Mouse (Mus musculus) adrenal gland, adult 8-10 months (tissue): ENCODE measurements around the gene Ccdc92b. TPM values are rescaled to one million over a fixed set of nuclear protein-coding genes. Genes with fewer than 3 reads are reported as not detected.

Source experiments
- DNase-seq: peaks from one replicate; pipeline ENCODE4 v3.0.0; 2022
- total RNA-seq, 4 experiments: library from RNA; stranded (reverse); gene quantifications; 2 replicates each; pipeline ENCODE4 v1.2.4; 2022

Gene Ccdc92b
- total RNA-seq, 4 experiments from 2014 or later: 3.9 to 7.0 (median 4.5) TPM

DNA sequence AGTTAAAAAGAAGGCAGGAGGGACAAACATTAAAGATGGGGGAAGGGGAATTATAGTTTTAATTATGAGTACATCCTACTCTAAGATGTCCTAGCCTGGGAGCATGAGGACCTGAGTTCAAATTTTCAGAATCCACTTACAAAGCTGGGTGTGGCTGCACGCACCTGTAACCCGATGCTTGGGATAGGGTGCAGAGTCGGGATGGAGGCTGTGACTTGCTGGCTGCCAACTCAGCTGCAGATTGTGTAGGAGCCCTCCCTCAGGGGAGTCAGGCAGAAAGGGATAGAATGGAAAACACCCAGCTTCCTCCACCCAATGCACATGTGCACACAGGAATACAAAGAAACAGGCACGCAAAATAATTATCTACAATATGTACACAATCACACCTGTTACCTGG is 6.0 kb upstream of the Ccdc92b start:
- DNase-seq: no peak

DNA sequence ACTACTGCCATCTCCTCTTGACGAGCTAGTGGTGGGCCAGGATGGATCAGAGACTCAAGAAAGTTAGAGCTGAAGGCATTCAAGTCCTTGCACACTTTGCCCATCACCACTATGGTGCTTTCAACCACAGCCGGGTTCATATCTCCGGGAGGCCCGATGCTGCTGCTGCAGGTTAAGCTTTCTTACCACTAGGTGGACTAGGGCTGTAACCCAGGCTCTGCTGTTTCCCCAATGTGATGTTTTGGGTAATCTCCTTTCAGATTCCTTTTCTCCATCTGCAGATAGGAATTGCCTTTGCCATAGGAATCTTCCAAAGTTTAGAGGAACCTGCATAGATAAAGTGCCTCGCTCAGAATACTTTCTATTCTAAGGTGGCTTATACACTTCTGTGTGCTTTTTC is 3.8 kb upstream of the Ccdc92b start:
- DNase-seq: no peak

DNA sequence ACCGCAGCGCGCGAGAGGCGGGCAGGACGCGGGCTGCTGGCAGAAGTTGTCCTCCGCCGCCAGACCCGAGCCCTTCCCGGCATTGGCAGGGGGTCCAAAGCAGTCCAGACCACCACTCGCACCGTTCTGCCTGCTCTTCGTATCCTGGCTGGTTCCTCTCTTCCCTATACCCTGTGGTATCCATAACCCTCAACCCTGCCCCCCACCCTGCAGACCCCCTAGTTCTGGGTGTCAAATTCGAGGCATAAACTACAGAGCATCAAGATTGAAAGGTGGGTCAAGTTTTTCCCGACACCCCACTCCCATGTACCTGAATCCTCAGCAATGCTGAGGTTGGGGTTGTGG is 523 bp downstream of the Ccdc92b start:
- no peak for DNase-seq

DNA sequence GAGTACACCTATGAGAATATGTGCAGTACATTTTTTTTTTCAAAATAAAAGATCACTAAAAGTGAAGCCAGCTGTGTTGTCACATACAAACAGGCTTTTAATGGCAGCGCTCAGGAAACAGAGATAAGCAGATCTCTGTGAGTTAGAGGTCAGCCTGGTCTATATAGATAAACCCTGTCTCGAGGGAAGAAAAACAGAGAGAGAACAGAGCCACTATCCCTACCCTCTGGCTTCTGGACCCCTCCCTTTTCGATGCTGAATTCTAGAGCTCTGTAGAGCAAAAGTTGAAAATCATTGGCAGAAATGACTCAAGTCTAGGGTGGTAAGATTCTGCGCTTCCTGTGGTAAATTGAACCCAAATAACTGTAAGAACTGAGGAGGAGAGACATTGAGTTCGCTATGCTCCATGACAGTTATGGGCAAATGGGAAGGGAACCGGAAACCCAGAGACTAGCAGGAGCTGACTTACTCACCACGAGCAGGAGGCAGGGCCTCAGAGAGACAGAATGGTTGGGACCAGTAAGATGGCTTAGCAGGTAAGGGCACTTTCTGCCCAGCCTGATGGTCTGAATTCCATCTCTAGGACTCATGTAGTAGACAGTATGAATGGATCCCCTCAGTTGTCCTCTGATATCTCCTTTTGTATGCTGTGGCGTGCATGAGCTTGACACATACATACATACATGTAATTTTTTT is 2.7 kb downstream of the Ccdc92b start:
- no peak for DNase-seq

DNA sequence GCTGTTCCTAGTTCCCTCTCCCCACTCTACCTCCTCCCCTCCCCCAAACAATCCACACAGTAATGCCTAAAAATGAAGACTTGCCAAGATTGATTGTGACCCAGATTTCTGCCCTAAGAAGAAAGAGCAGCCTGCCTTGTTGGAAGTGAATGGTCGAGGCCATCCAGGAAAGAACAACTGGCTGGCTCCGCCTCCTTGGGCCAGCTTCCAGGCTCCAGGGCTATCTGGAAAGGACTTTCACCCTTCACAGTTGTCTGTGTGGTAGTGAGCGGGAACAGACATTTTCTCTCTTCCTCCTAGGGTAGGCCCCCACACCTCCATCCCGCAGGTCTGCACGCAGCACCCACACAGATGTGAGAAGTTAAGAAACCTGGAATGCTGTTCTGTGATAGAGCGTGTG is 4.3 kb downstream of the Ccdc92b start:
- DNase-seq: peak; percentile 45

DNA sequence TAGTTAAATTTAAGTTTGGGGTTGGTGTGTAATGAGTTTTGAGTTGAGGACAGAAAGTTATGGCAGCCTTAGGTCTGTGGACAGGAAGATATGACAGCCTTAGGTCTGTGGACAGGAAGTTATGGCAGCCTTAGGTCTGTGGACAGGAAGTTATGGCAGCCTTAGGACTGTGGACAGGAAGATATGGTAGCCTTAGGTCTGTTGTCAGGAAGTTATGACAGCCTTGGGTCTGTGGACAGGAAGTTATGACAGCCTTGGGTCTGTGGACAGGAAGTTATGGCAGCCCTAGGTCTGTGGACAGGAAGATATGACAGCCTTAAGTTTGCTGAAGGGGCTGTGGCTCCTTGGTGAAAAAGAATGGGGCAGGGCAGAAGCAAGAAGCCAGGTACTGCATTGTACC is 5.9 kb downstream of the Ccdc92b start:
- no peak for DNase-seq

DNA sequence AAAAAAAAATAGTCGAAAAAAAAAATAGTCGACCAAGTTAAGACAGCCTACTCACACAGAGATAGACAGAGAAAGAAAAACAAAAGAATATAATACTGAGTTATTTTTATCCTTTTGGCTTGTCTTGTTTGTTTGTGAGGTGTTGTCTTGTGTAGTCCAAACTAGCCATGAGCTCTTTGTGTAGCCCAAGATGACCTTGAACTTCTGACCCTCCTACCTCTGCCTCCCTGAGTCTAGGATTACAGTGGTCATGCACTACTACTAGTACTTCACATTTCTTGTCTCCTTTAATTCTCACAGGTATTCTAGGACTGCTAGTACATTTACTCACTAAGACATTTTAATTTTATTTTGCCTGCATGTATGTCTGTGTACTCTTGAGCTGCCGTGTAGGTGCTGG is 8.1 kb downstream of the Ccdc92b start:
- no peak for DNase-seq

DNA sequence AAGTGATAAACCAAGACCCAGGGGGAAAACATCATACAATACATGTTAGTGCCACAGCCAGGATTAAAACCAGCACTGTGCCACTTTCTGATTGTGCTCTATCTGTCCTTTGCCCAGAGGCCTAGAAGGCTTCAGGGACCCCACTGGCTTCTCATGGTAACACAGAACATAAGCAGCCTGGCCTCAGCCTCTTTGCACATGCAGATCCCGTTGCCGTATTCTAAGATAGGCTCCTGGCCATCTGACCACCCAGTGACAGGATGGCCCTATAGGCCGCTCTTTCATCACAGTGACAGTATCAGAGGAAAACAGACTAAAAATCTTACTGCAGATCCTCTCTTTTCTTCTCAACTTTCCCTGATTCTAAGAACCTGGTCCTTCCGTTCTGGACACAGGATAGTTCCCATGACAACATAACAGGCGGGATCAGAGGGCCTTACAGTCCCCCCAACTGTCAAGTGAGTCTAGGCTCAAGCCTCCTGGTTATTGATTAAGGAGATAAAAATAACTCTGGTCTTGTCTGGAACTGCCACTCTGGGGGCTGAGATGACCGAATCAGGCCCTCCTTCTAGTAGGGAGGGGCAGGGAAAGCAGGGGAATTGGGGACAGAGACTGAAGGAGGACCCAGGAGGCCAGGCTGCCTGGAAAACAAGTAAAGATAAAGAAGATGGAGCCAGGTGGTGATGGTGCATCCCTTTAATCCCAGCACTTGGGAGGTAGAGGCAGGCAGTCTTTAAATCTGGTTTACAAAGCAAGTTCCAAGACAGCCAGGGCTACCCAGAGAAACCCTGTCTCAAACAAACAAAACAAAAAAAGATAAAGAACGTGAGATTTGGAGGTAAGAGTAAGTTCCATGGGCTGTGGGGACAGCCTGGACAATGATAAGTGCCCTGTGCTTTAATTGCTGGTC is 12.7 kb downstream of the Ccdc92b start:
- DNase-seq: no peak

DNA sequence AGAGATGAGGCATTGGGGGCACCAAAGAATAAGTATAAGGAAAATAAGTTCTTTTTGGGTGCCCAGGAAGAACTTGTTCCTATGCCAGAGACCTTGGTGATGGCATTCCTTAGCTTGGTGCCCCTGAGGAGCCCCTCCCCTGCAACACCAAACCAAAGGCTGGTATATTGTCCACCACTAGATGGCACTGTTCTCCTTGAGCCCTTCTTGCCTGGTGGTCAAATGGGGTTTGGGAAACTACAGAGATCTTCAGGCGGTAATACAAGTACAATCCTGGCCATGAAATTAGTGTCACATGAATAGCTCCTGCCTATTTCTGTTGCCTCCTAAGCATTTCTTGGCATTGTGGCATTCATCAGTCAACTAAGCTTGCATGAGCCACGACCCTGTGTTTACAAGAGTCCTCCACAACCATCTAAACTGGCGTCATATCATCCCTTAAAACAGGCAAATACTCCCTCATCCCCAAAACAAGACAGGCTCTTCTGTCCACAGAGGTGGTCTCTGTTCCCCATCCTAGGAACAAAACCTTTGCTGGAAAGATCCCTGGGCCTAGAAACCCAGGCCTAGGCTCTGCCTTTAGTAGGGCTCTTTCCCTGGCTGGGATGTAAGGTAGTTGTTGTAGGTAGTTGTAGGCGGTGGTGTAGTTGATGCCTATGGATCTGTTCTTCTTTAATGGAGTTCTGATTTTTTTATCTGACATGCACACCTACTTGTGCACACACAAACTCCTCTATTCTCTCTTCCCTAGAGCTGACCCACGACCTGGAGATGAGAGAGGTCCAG is 15.3 kb downstream of the Ccdc92b start:
- DNase-seq: no peak

DNA sequence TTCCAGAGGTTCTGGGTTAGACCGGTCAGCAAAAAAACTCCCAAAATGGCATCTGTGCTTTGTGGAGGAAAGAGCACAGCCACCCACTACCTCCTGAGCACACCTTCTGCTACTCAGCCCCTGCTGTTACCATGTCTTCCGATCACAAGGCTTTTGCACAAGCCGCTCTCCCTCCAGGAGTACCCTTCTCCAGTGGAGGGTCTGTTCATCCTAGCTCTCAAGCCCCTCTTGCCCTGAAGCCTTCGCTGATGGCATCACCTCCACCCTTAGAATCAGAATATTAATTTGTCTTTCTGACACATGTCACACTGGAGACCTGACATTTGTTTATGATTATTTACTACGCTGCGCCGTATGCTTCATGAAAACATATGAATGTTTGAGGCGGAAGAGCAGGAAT is 18.1 kb downstream of the Ccdc92b start:
- no peak for DNase-seq

DNA sequence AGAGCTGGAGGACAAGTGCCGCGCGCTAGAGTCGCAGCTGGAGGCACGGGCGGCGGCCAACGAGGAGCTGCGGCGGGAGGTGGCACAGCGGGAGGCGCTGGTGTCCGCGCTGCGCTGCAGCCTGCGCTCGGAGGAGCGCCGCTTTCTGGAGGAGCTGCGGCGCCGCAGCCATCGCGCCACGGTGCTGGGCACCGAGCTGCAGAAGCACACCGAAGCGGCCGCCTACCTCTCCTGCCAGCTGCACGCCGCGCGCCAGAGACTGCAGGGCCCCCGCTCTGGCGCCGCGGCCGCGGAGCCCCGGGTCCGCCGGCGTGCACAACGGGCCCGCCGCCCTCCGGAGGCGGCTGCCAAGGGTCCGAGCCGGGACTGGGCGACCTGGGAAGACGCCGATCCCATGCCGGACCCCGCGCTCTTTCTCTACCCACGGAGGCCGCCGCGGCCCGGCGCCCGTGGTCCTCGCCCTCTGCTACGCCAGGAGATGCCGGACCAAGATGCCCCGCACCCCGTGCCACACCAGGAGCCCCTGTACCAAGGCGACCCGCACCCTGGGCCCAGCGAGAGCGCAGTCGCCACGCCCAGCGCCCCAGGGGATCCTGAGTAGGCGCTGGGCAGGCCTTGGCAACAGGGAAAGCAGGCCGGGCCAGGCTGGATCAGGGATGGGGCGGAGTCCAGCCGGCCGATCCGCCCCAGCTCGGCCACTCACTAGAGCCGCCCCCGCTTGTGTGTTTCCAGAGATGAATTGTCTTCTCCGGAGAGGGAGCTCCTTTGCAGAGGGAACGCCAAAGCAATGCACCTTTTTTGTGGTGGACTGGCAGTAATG is 18.8 kb downstream of the Ccdc92b start:
- DNase-seq: peak; percentile 84

DNA sequence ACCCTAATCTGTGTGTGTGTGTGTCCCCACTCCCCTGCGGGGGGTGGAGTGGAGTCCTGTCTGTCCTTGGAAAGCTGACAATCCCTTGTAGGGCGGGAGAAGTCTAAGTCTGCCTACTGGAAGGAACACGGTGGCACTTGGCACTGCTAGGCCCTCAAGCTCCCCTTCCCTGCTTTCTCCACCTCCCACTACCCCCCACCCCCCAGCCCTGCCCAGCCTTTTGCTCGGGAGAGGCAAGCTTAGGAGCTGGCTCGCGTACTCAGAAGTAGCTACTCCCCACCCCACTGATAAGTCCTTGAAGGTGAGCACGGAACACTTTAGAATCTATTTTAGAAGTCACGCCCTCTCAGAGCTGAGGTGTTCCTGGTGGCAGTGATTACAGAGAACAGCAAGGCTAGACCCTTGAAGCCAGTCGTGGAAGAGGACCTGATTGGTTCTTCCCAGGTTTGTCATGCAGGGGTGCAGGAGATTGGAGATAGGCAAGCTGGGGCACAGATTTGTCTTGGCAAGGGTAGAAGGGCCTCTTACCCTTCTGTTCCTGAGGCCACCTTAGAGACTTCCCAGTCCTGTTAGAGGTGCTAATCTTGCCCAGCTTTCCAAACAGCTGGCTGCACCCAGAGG is 19.5 kb downstream of the Ccdc92b start:
- no peak for DNase-seq

DNA sequence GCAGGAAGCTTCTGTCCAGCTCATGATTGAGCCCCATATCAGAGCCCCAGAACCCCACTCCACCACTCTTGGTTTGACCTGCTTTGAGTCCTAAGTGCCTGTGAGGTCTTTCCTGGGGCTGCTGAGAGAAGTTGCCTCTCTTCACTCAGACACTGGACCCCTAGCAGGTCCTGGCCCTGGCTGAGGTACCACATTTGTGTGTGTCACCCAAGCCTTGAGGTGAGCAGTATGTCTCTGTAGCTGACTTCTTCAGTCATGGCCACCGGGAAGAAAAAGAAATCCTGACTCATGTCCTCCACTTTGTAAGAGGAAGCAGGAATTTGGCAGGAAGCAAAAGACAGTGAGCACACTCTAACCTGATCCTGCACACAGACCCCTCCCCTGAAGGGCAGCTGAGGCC is 20.2 kb downstream of the Ccdc92b start:
- no peak for DNase-seq

DNA sequence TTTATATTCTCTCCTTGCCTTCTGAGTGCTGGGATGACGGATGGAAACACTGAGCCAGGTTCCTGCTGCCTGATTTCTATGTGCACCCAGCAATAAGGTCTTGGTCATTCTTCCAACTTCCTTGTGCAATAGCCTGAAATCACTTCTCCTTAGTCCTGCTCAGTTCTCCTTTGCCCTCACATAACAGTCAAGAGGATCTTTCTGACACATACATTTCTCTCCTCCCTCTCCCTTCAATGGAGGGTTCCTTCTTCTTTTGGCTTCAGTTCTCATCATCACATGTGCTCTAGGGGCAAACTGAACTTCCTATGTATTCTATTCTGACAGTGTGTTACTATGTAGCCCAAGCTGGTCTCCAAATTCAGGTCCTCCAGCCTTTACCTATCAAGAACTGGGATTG is 28.6 kb downstream of the Ccdc92b start:
- DNase-seq: no peak

DNA sequence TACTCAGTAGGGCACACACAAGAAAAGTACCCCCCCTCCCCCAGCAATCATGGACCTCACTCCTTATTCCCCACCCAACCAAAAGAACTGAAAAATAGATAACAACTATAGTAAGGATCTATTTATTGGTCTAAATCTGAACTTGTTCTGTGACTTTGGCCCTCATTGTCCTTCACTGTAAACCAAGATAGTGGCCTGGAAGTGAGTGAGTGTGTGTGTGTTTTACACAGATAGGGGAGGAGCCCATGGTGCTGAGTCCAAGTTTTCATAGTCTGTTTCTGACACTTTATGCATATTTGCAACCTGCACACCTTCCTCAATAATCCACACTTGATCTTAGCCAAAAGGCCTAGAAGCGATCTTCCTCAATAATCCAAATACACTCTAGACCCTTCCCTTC is 29.3 kb downstream of the Ccdc92b start:
- no peak for DNase-seq

DNA sequence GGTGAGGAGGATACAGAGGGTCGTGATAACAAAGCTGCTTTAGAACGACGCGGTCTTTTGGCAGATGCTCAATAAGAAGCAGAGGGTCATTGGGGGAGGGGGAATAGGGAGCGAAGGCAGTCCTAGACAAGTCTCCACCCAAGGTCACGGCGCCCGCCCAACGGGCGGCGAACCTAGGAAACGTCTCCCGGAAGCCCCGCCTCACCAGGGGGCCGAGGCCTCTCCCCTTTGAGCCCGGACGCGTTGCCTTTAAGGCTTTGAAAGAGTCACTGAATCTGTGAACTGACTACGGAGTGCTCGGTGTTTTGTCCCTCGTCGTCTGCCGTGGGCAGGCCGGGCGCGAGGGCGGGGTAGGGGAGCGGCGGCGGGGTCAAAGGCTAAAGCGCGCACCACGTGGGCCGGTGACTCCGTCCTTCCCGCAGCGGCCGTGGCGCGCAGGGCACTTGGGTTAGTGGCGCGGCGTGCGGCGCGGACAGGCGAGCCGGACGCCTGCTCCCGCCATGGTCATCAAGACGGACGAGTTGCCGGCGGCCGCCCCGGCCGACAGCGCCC is 29.8 kb downstream of the Ccdc92b start, which contains the start of gene Cluh:
TSS of gene Cluh (plus strand) at position 401 of the 552 bp plus-strand sequence.
- peak; percentile 98 for DNase-seq

DNA sequence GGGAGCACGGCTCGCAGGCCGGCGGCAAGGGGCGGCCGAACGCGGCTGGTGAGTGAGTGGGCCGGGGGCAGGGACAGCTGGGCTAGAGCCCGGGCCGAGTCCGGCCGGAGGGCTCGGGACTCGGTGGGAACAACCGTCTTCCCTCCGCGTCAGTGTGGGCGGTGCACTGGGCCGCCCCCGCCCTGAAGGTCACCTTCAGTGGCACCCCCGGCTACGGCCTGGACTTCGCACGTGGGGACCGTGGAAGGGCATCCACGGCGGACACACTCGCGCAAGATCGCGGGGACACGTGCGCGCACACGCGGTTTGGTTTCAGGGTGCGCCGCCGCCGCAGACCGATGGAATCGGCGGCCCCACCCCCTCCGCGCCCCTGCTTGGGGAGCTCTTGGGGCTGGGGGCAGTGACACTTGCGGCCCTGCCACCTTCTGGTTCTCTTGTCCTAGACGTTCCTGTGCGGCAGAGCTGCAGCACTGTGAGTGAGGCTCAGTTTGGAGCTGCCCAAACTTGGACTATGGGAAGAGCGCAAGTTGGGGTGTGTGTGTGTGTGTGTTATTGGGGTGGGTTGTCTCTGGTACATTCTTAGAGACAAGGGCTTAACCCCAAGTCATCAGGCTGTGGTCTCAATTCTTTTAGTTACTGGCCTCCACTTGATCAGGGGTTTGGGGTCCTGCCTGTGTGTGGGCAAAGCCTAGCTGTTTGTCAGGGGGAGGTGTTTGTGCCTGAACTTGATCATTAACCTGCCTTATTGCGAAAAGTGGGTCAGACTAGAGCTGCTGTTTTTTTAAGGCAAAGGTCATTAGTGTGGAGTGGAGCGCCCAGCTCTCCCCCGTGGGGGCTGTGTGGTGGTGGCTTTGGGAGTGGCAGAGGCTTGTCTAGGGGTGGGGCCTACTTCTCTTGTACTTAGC is 30.5 kb downstream of the Ccdc92b start:
- DNase-seq: peak; percentile 70

DNA sequence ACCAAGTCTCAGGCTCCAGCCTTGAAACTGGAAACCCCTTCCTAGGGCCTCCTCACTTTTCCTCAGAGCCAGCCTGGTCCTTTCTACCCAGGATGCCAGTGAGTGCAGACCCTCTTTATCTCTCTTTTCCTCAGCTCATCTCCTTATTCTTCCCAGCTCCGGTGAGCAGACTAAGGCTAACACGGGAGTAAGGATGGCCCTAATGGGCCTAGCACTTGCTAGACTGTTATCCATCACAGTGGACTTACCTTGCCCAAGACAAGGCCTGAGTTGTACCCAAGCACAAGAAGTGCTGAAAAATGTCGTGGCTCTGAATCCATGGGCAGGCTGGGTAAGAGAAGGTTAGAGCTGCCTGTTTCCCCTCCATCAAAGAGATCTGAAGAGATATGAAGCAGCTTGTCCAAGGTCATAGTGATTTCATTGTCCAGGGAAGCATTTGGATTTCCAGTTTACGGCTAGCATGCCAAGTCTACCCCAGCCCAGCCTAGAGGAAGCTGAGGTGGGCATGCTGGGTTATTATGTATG is 31.2 kb downstream of the Ccdc92b start:
- no peak for DNase-seq

DNA sequence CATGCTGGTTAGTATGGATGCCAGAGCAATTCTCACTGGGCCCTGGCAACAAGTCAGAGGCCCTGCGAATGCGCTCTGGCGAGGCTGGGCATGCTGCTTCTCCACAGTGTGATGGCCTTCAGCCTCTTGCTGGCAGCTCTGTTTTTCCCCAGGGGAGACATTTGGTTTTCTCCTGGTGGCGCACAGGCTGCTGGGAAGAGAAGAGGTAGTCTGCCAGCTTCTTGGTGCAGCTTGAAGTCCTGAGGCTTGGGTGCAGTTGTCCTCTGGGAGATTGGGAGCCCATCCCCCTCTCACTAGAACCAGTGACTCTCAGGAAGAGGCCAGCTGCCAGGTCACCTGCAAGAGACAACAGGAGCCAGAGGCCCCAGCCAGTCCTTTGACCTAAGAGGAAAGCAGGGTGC is 33.4 kb downstream of the Ccdc92b start:
- peak; percentile 68 for DNase-seq

DNA sequence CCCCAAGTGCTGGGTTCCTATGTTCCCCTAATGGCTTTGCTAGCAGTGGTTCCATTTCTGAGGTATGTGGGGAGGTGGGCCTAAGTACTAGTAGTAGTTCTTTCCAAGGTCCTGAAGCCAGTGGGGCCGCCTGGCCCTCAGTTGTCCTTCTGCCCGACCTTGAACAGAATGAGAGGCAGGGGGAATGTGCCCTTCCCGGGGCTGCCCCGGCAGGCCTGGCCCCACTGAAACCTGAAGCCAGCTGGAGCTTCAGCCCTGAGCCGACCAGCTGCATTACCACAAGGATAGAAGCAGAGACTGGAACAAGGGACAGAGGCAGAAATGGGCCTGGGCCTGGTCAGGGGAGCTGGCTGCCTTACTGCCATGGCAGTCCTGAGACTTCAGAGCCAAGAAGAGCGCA is 34.0 kb downstream of the Ccdc92b start:
- DNase-seq: peak; percentile 70
